Mouse (Mus musculus) MEL-GATA-1-ER (cell line): ENCODE data around the gene Ifi206.

Experiments used
- DNase-seq: peaks from one replicate; pipeline ENCODE4 v3.0.0-alpha.2; 2012; ENCODE audit warnings: low read depth; ENCODE audit errors: extremely low read depth

Ifi206 gene

GRCm38 (mm10) chr1:173418936-173419621, 71.8 kb downstream of the Ifi206 start:
- no peak for DNase-seq

DNA sequence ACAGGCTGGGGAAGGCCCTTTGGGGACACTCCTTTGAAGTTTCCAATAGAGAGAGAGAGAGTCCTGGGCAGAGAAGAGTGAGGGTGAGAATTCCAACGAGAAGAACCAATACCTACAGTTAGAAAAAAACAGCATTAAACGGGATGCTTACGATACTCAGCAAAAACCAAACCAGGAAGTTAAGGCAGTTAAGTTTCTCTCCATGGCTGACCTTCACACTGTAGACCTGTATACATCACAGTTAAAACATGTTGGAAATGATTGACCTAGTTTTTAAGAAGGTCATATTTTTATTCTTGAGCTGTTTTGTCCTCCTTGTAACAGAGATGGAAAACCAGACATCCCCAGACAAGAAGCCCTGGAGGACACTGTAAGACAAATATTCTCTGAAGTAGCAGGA, 72.3 kb downstream of the Ifi206 start:
- no peak for DNase-seq
